Mouse (Mus musculus) intestine, embryonic 16.5 days (tissue): ENCODE results near the gene Hivep3. TPM values are rescaled to one million over a fixed set of nuclear protein-coding genes. Genes with fewer than 3 reads are reported as not detected.
A peak's percentile ranks its signal among the peaks of the same experiment; 100 is the strongest.

ENCODE experiments used
- ATAC-seq: fragments of 200-750 bp; cut with Nextera tagmentation; 2 replicates; pipeline ENCODE4 v1.8.0; 2017; ENCODE audit warnings: moderate TSS enrichment, moderate library complexity
- H3K27ac ChIP-seq: fragments of 300-500 bp; sonication (generic); 2 replicates; pipeline ENCODE4 v1.5.1; 2014; ENCODE audit warnings: mild to moderate bottlenecking, low read length
- H3K27me3 ChIP-seq: fragments of 300-500 bp; sonication (generic); replicated peaks from 2 replicates; pipeline ENCODE4 v1.6.1; 2014; ENCODE audit warnings: low read length, control low read depth, mixed read lengths; ENCODE audit not compliant: control insufficient read depth, insufficient read depth
- H3K36me3 ChIP-seq: fragments of 300-500 bp; sonication (generic); 2 replicates; pipeline ENCODE4 v1.6.1; 2014; ENCODE audit warnings: low read length, control low read depth; ENCODE audit not compliant: control insufficient read depth, insufficient read depth
- H3K4me1 ChIP-seq: fragments of 300-500 bp; sonication (generic); 2 replicates; pipeline ENCODE4 v1.6.1; 2014; ENCODE audit warnings: low read length, control low read depth, mixed read lengths; ENCODE audit not compliant: control insufficient read depth, insufficient read depth
- H3K4me2 ChIP-seq: fragments of 300-500 bp; sonication (generic); 2 replicates; pipeline ENCODE4 v1.6.1; 2014; ENCODE audit warnings: low read depth, low read length, control low read depth
- H3K4me3 ChIP-seq: fragments of 300-500 bp; sonication (generic); 2 replicates; pipeline ENCODE4 v1.5.1; 2014; ENCODE audit warnings: mild to moderate bottlenecking, low read length
- H3K9ac ChIP-seq: fragments of 300-500 bp; sonication (generic); 2 replicates; pipeline ENCODE4 v1.6.1; 2014; ENCODE audit warnings: low read depth, low read length
- H3K9me3 ChIP-seq: fragments of 300-500 bp; sonication (generic); 2 replicates; pipeline ENCODE4 v1.6.1; 2016; ENCODE audit warnings: low read length, control low read depth; ENCODE audit not compliant: control insufficient read depth
- WGBS: fragments of 180-500 bp; shearing (Covaris S2); extraction: QIAGEN DNeasy Blood & Tissue Kit; methylation state at CpG from one replicate; pipeline ENCODE4 v1.1.7; 2014; 5-methylcytosine and 5-hydroxymethylcytosine counted together
- polyA plus RNA-seq: library from polyadenylated mRNA; unstranded; fragments of >200 nt; fragmentation: Nextera tagmentation; extraction: Ambion mirVana; gene quantifications from 2 replicates; pipeline ENCODE4 v1.2.1, GENCODE M21; 2015

The Hivep3 gene
- polyA plus RNA-seq, 1 experiment from 2014 or later, result 4.4 TPM

DNA sequence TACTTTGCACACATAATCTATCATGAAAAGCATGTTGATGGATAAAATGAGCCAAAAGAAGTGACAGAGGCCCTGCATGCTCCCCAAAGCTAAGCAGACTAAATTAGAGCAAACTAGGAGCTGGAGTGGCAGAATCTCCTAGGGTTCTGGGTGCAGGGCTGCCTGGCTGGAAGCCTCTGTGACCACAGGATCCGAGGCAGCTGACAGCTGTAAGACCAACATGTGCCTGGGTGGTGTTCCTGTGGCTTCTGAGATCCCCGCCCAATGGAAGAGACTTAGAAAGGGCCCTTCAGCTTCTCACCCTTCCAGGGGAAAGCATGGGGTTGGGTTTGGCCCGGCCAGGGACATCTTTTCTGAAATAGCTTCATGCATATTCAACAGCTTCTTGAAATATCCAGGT lies 274.3 kb downstream of the Hivep3 start:
- Histone ChIP-seq H3K4me2 (no peak overlapping the region), H3K27ac (no peak overlapping the region), H3K9ac (no peak overlapping the region), H3K27me3 (no peaks in the 10 kb centered on the region), H3K4me1 (no peaks in the 10 kb centered on the region), H3K36me3 (no peaks in the 10 kb centered on the region), H3K4me3 (no peak overlapping the region), H3K9me3 (no peaks in the 10 kb centered on the region)
- 60% methylated on average over 3 of the region's 3 CpGs for WGBS
- no peak for ATAC-seq

- WGBS, result 53% methylated on average over 2 of the region's 2 CpGs
These were observed 275.6 kb downstream of the Hivep3 start for GRCm38 (mm10) chr4:120009151-120009550.

DNA sequence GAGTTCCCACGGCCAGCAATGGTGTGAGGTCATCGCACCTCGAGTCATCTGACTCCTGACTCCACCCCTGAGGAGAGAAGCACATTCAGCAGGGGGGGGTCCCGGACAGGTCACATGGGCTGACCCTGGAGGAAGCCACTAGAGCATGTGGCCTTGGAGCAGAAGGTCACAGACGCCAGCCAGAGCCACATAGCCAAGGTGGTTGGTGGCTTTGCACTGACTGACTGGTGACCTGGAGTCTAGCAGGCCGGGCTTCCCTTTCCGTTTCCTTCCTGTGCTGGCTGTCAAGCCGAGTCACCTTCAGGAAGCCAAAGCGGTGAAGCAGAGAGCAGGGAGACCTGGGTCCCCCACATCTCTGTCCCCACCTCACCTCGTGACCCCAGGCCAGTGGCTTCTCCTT lies 278.2 kb downstream of the Hivep3 start:
- no peak for ATAC-seq
- no peak overlapping the region for H3K4me2 ChIP-seq
- H3K9me3 ChIP-seq, result no peaks in the 10 kb centered on the region
- no peak overlapping the region for H3K4me3 ChIP-seq
- 66% methylated on average over 10 of the region's 10 CpGs for WGBS
- no peaks in the 10 kb centered on the region for H3K4me1 ChIP-seq
- no peaks in the 10 kb centered on the region for H3K27me3 ChIP-seq
- H3K9ac ChIP-seq, result no peak overlapping the region
- no peaks in the 10 kb centered on the region for H3K36me3 ChIP-seq
- H3K27ac ChIP-seq, result no peak overlapping the region

More at GRCm38 (mm10) chr4:120009151-120009550, 275.6 kb downstream of the Hivep3 start:
- no peaks in the 10 kb centered on the region for H3K9me3 ChIP-seq
- no peaks in the 10 kb centered on the region for H3K4me1 ChIP-seq
- H3K9ac ChIP-seq, result no peak overlapping the region
- H3K4me2 ChIP-seq, result no peak overlapping the region
- no peak for ATAC-seq
- H3K27ac ChIP-seq, result no peak overlapping the region
- H3K4me3 ChIP-seq, result no peak overlapping the region
- H3K36me3 ChIP-seq, result no peaks in the 10 kb centered on the region
- H3K27me3 ChIP-seq, result no peaks in the 10 kb centered on the region

DNA sequence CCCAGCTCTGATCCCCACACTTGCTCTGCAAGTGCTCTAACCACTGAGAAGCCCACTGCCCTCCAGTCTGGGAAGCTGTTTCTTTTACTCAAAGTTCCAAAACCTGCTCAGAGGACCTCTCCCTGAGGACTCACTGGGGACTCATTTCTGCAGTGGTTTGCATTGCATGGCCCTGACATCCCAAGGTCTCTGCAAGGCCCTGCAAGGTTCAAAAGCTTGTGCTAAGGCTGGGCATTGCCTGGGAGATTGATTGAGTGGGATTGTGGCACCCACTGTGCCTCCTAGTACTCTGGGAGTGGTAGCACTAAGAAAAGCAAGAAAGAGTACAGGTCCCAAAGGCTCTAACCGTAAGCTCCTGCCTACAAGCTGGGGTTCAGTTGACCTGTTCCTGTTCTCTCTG lies 279.3 kb downstream of the Hivep3 start:
- H3K27ac ChIP-seq, result no peak overlapping the region
- no peaks in the 10 kb centered on the region for H3K9me3 ChIP-seq
- H3K4me3 ChIP-seq, result no peak overlapping the region
- no peak for ATAC-seq
- no peak overlapping the region for H3K4me2 ChIP-seq
- H3K9ac ChIP-seq, result no peak overlapping the region
- 74% methylated on average over 1 of the region's 1 CpGs for WGBS
- H3K27me3 ChIP-seq, result no peaks in the 10 kb centered on the region
- no peaks in the 10 kb centered on the region for H3K4me1 ChIP-seq
- H3K36me3 ChIP-seq, result no peaks in the 10 kb centered on the region

GRCm38 (mm10) chr4:120018426-120018825 lies 284.8 kb downstream of the Hivep3 start:
- H3K36me3 ChIP-seq, result no peaks in the 10 kb centered on the region
- no peaks in the 10 kb centered on the region for H3K4me1 ChIP-seq
- H3K9me3 ChIP-seq, result no peaks in the 10 kb centered on the region
- H3K27me3 ChIP-seq, result no peaks in the 10 kb centered on the region
- WGBS, result 76% methylated on average over 5 of the region's 5 CpGs
- H3K4me3 ChIP-seq, result no peak overlapping the region
- H3K27ac ChIP-seq, result no peak overlapping the region
- H3K4me2 ChIP-seq, result no peak overlapping the region
- no peak overlapping the region for H3K9ac ChIP-seq
- ATAC-seq, result no peak

GRCm38 (mm10) chr4:120022392-120022791 lies 288.8 kb downstream of the Hivep3 start:
- Histone ChIP-seq H3K9me3 (no peaks in the 10 kb centered on the region), H3K27ac (no peak overlapping the region), H3K4me1 (0 out of 2 replicates have a peak, but pooled peaks cover 2% of the 10 kb centered on the region), H3K4me3 (no peak overlapping the region), H3K27me3 (no peaks in the 10 kb centered on the region), H3K9ac (no peak overlapping the region), H3K4me2 (no peak overlapping the region), H3K36me3 (no peaks in the 10 kb centered on the region)
- no peak for ATAC-seq
- WGBS, result 54% methylated on average over 3 of the region's 3 CpGs

DNA sequence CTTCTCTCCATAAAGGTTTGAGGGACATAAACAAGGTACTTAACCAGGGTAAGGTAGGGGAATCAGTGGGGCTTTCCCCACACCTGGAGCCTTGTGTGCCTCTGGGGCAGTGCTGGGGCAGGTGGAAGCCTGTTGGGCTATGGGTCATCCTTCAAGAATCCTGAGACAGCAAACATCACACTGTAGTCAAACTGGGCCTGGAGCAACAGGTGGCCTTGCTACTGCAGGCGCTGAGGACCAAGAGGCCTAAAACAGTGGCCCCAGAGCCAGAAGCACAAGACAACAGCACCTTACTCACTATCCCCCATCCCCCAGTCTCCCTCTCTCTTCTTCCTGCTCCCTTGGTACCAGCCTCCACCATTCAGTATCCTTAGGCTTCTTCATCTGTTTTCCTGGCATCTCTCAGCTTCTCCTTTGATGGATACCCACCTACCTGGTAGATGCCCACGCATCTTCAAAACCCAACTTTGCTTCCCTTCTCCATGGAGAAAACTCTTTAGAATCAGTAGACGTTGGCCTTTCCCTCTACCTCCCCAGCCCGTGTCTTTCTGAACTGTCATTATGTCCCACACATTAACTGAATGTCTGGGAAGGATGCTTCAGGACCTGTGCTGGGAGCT lies 289.7 kb downstream of the Hivep3 start:
- Histone ChIP-seq H3K36me3 (no peaks in the 10 kb centered on the region), H3K4me2 (no peak overlapping the region), H3K4me1 (0 out of 2 replicates have a peak, but pooled peaks cover 2% of the 10 kb centered on the region), H3K9me3 (no peaks in the 10 kb centered on the region), H3K27ac (no peak overlapping the region), H3K27me3 (no peaks in the 10 kb centered on the region), H3K9ac (no peak overlapping the region), H3K4me3 (no peak overlapping the region)
- ATAC-seq, result no peak
- WGBS, result 86% methylated on average over 4 of the region's 4 CpGs

GRCm38 (mm10) chr4:120024071-120024470 lies 290.5 kb downstream of the Hivep3 start:
- Histone ChIP-seq H3K4me3 (no peak overlapping the region), H3K27me3 (no peaks in the 10 kb centered on the region), H3K27ac (no peak overlapping the region), H3K9ac (no peak overlapping the region), H3K4me1 (0 out of 2 replicates have a peak, but pooled peaks cover 2% of the 10 kb centered on the region), H3K9me3 (no peaks in the 10 kb centered on the region), H3K4me2 (no peak overlapping the region), H3K36me3 (no peaks in the 10 kb centered on the region)
- WGBS, result 46% methylated on average over 10 of the region's 10 CpGs
- ATAC-seq, result peak; percentile 64

DNA sequence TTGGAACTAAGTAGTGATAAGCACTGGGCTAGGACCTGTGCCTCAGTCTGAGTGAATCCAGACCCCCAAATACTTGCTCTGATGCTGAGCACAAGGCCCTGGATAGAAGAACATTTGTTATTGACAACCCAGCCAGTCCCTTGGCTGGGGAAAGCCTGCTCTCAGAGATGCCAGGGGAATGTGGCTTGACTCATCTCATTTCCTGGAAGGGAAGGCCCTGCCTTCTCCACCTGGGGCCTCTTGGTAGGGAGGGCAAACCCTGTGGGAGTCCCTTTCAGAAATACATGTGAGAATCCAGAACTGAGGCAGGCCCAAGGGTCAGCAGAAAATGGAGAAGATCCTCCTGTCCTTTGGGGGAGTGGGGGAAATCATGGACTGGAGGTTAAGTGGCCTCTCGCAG lies 294.1 kb downstream of the Hivep3 start:
- no peak for ATAC-seq
- Histone ChIP-seq H3K4me3 (no peak overlapping the region), H3K27me3 (peaks cover 17% of the 10 kb centered on the region), H3K9ac (no peak overlapping the region), H3K27ac (no peak overlapping the region), H3K4me2 (no peak overlapping the region), H3K9me3 (no peaks in the 10 kb centered on the region), H3K36me3 (no peaks in the 10 kb centered on the region), H3K4me1 (0 out of 2 replicates have a peak, but pooled peaks cover 2% of the 10 kb centered on the region)
- 76% methylated on average over 1 of the region's 1 CpGs for WGBS

DNA sequence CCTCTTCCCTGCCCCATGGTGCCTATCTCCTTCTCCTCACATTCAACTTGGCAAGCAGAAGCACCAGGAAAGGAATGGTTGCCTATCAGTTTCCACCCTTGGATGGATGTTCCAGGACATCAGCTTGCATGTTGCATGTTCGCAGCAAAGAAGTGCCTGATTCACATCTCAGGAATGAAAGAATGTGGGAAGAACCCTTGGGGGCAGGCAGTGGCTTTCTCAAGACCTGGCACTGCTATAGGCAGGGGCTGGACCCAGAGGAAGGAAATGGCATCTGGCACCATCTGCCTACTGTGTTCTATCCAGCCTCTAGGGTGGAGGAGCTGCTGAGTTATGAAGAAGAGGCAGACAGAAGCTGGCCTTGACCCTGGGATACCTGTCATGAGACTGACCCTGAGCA lies 296.4 kb downstream of the Hivep3 start:
- H3K4me3 ChIP-seq, result no peak overlapping the region
- H3K36me3 ChIP-seq, result no peaks in the 10 kb centered on the region
- H3K4me1 ChIP-seq, result no peaks in the 10 kb centered on the region
- no peak overlapping the region for H3K9ac ChIP-seq
- no peak for ATAC-seq
- no peak overlapping the region for H3K4me2 ChIP-seq
- H3K9me3 ChIP-seq, result no peaks in the 10 kb centered on the region
- peaks cover 35% of the 10 kb centered on the region for H3K27me3 ChIP-seq
- WGBS, result 71% methylated on average over 1 of the region's 1 CpGs
- H3K27ac ChIP-seq, result no peak overlapping the region
